Mouse (Mus musculus): ENCODE results near the gene Slc35f1. TPM values are rescaled to one million over a fixed set of nuclear protein-coding genes. Genes with fewer than 3 reads are reported as not detected.

Slc35f1 gene
- polyA plus RNA-seq, 1 experiment = not detected

GRCm38 (mm10) chr10:53091525-53091924, 401.2 kb downstream of the Slc35f1 start:
- no peak for TF ChIP-seq GATA1 (IDR thresholded peaks at IDR 0.05; ENCODE audit: low read length)
- no peak for TF ChIP-seq TAL1 (IDR thresholded peaks at IDR 0.05; ENCODE audit: low read length)

DNA sequence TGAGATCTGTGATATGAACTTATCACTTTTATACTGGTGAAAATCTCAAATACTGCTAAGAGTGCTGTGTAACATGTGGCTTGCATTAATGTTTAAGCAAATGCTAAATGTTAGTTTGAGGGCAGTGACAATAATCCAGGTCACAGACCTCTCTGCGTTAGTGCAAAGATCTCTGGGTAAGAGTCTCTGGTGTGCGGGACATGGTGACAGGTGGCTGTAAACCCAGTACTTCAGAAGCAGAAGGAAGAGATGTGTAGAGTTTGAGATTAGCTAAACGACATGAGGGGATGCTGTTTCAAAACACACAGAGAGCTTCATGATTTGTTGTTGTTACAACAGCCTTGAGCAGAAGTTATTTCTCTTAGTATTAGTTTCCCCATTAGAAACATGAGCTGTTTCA, 406.1 kb downstream of the Slc35f1 start:
- H3K9me3 ChIP-seq (ENCODE audit: control insufficient read depth, low read length) = no peaks in the 10 kb centered on the region
- no peaks in the 10 kb centered on the region for H3K4me1 ChIP-seq (ENCODE audit: control insufficient read depth)
- no peak overlapping the region for H3K4me3 ChIP-seq (replicated peaks)
- H3K27me3 ChIP-seq (ENCODE audit: control insufficient read depth) = no peaks in the 10 kb centered on the region
- H3K36me3 ChIP-seq (ENCODE audit: control insufficient read depth) = no peaks in the 10 kb centered on the region
- TF ChIP-seq GATA1 (IDR thresholded peaks at IDR 0.05; ENCODE audit: low read length) = no peak
- TF ChIP-seq TAL1 (IDR thresholded peaks at IDR 0.05; ENCODE audit: low read length) = no peak

More at GRCm38 (mm10) chr10:53091525-53091924, 401.2 kb downstream of the Slc35f1 start:
- Histone ChIP-seq H3K9me3 (ENCODE audit: control insufficient read depth, low read length) (no peaks in the 10 kb centered on the region), H3K4me1 (ENCODE audit: control insufficient read depth) (no peaks in the 10 kb centered on the region), H3K4me3 (replicated peaks) (no peak overlapping the region), H3K27me3 (ENCODE audit: control insufficient read depth) (no peaks in the 10 kb centered on the region), H3K36me3 (ENCODE audit: control insufficient read depth) (no peaks in the 10 kb centered on the region)

GRCm38 (mm10) chr10:53100881-53101280, 410.5 kb downstream of the Slc35f1 start:
- TF ChIP-seq GATA1 (IDR thresholded peaks at IDR 0.05; ENCODE audit: low read length) (no peak), TAL1 (IDR thresholded peaks at IDR 0.05; ENCODE audit: low read length) (no peak)
- no peaks in the 10 kb centered on the region for H3K4me1 ChIP-seq (ENCODE audit: control insufficient read depth)
- H3K36me3 ChIP-seq (ENCODE audit: control insufficient read depth) = no peaks in the 10 kb centered on the region
- H3K9me3 ChIP-seq (ENCODE audit: control insufficient read depth, low read length) = no peaks in the 10 kb centered on the region
- H3K4me3 ChIP-seq (replicated peaks) = no peak overlapping the region
- no peaks in the 10 kb centered on the region for H3K27me3 ChIP-seq (ENCODE audit: control insufficient read depth)

DNA sequence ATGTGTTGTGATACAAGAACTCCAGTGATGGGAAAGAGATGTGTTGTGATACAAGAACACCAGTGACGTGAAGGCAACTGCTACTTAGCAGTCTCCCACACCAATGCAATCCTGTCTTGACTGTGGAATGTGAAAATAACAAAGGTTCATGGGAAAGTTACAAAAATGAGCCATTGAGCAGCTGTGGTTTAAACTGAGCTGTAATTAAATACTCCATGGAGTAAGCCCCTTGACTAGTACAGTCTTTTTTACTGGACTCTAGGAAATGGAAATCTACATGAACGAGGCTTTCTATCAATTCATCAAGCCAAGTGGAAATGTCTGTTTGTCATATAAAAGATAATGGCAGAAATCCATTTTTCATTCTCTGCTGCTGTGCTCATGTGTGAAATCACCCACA, 411.1 kb downstream of the Slc35f1 start:
- TF ChIP-seq TAL1 (IDR thresholded peaks at IDR 0.05; ENCODE audit: low read length) (no peak), GATA1 (IDR thresholded peaks at IDR 0.05; ENCODE audit: low read length) (no peak)
- H3K9me3 ChIP-seq (ENCODE audit: control insufficient read depth, low read length) = no peaks in the 10 kb centered on the region

DNA sequence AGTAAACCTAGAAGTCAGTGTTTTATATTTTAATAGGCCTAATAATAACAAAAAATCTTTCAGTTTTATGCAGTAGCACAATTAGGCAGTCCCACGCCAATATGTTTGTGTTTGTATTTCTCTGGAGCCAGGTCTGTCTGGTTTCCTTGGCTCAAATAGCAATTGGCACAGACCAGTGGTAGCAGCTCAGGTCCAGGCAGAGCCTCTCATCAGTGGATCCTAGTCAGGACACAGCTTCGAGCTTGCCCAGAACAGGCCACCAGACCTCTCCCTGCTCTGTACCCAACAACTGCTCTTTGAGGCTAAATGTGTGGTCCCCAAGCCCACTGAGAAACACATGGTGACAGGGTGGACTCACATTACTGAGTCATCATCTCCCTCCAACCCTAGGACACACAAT, 412.1 kb downstream of the Slc35f1 start:
- no peaks in the 10 kb centered on the region for H3K9me3 ChIP-seq (ENCODE audit: control insufficient read depth, low read length)
- TF ChIP-seq TAL1 (IDR thresholded peaks at IDR 0.05; ENCODE audit: low read length) (no peak), GATA1 (IDR thresholded peaks at IDR 0.05; ENCODE audit: low read length) (no peak)

More for the DNA sequence above, 411.1 kb downstream of the Slc35f1 start:
- Histone ChIP-seq H3K27me3 (ENCODE audit: control insufficient read depth) (no peaks in the 10 kb centered on the region), H3K4me3 (replicated peaks) (no peak overlapping the region), H3K4me1 (ENCODE audit: control insufficient read depth) (no peaks in the 10 kb centered on the region), H3K36me3 (ENCODE audit: control insufficient read depth) (no peaks in the 10 kb centered on the region)

GRCm38 (mm10) chr10:53115028-53115427, 424.7 kb downstream of the Slc35f1 start:
- Histone ChIP-seq H3K4me3 (replicated peaks) (no peak overlapping the region), H3K9me3 (ENCODE audit: control insufficient read depth, low read length) (no peaks in the 10 kb centered on the region), H3K4me1 (ENCODE audit: control insufficient read depth) (no peaks in the 10 kb centered on the region), H3K27me3 (ENCODE audit: control insufficient read depth) (no peaks in the 10 kb centered on the region), H3K36me3 (ENCODE audit: control insufficient read depth) (no peaks in the 10 kb centered on the region)
- TF ChIP-seq TAL1 (IDR thresholded peaks at IDR 0.05; ENCODE audit: low read length) = no peak
- no peak for TF ChIP-seq GATA1 (IDR thresholded peaks at IDR 0.05; ENCODE audit: low read length)

More for the DNA sequence above, 412.1 kb downstream of the Slc35f1 start:
- Histone ChIP-seq H3K27me3 (ENCODE audit: control insufficient read depth) (no peaks in the 10 kb centered on the region), H3K4me1 (ENCODE audit: control insufficient read depth) (no peaks in the 10 kb centered on the region), H3K4me3 (replicated peaks) (no peak overlapping the region), H3K36me3 (ENCODE audit: control insufficient read depth) (no peaks in the 10 kb centered on the region)

- Histone ChIP-seq H3K27me3 (ENCODE audit: control insufficient read depth) (no peaks in the 10 kb centered on the region), H3K4me3 (replicated peaks) (no peak overlapping the region), H3K36me3 (ENCODE audit: control insufficient read depth) (no peaks in the 10 kb centered on the region), H3K9me3 (ENCODE audit: control insufficient read depth, low read length) (no peaks in the 10 kb centered on the region), H3K4me1 (ENCODE audit: control insufficient read depth) (no peaks in the 10 kb centered on the region)
- TF ChIP-seq GATA1 (IDR thresholded peaks at IDR 0.05; ENCODE audit: low read length) (no peak), TAL1 (IDR thresholded peaks at IDR 0.05; ENCODE audit: low read length) (no peak)
Observed at GRCm38 (mm10) chr10:53115673-53116398, 425.5 kb downstream of the Slc35f1 start.

DNA sequence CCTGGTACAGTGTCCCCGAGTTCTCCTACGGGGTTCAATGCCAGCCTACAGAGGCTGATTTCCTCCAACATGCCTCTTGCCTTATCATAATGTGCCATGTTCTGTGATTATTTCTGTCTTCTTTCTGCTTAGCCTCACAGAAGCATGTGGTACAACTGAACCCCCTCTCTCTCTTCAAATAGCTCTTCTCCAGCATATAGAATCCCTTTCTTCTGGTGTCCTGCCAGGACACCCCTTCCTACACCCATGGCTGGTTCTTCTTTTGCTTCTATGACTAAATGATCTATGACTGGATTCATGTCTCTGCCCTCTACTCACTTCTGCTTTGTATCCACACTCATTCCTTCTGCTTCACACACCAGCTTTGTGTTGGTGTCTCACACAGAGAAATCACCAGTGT, 430.3 kb downstream of the Slc35f1 start:
- no peaks in the 10 kb centered on the region for H3K4me1 ChIP-seq (ENCODE audit: control insufficient read depth)
- no peaks in the 10 kb centered on the region for H3K9me3 ChIP-seq (ENCODE audit: control insufficient read depth, low read length)
- TF ChIP-seq TAL1 (IDR thresholded peaks at IDR 0.05; ENCODE audit: low read length) (no peak), GATA1 (IDR thresholded peaks at IDR 0.05; ENCODE audit: low read length) (no peak)
- no peaks in the 10 kb centered on the region for H3K36me3 ChIP-seq (ENCODE audit: control insufficient read depth)
- H3K27me3 ChIP-seq (ENCODE audit: control insufficient read depth) = no peaks in the 10 kb centered on the region
- no peak overlapping the region for H3K4me3 ChIP-seq (replicated peaks)

- TF ChIP-seq GATA1 (IDR thresholded peaks at IDR 0.05; ENCODE audit: low read length) (no peak), TAL1 (IDR thresholded peaks at IDR 0.05; ENCODE audit: low read length) (no peak)
- Histone ChIP-seq H3K9me3 (ENCODE audit: control insufficient read depth, low read length) (no peaks in the 10 kb centered on the region), H3K4me3 (replicated peaks) (no peak overlapping the region), H3K27me3 (ENCODE audit: control insufficient read depth) (no peaks in the 10 kb centered on the region), H3K4me1 (ENCODE audit: control insufficient read depth) (no peaks in the 10 kb centered on the region), H3K36me3 (ENCODE audit: control insufficient read depth) (no peaks in the 10 kb centered on the region)
Observed at GRCm38 (mm10) chr10:53124365-53124764, 434.0 kb downstream of the Slc35f1 start.

Data from erythroblast, embryonic 14.5 days (primary cell).